Mouse (Mus musculus): ENCODE results near the gene Rbbp4. TPM values are rescaled to one million over a fixed set of nuclear protein-coding genes. Genes with fewer than 3 reads are reported as not detected.

Gene Rbbp4
- polyA plus RNA-seq, 1 experiment from 2014 or later, result 291 TPM

GRCm38 (mm10) chr4:129261196-129261595 lies 74.0 kb downstream of the Rbbp4 start, which contains the start of gene C77080:
TSS of gene C77080 (minus strand) at chr4:129261404.
- ATAC-seq (replicated peaks; ENCODE audit: extremely low read depth, insufficient read depth, low FRiP score), result no peak
- Histone ChIP-seq H3K27ac (ENCODE audit: low read length) (peak within 1 kb of the TSS; percentile 20; the same call in 1 of the 2 replicates), H3K9me3 (replicated peaks; ENCODE audit: control insufficient read depth, low read length) (no peaks in the 10 kb centered on the region), H3K4me3 (ENCODE audit: low read length) (no peak within 1 kb of the TSS), H3K9ac (ENCODE audit: low read length) (no peak within 1 kb of the TSS), H3K27me3 (ENCODE audit: control insufficient read depth, insufficient read depth, low read length) (peaks cover 2% of the 10 kb centered on the region), H3K36me3 (ENCODE audit: control insufficient read depth, insufficient read depth) (no peaks in the 10 kb centered on the region), H3K4me1 (ENCODE audit: control insufficient read depth, insufficient read depth, low read length) (peaks cover 24% of the 10 kb centered on the region), H3K4me2 (ENCODE audit: low read depth, low read length) (no peak within 1 kb of the TSS)
- WGBS, result 21% methylated on average over 2 of the region's 4 CpGs

- no peak overlapping the region for H3K9ac ChIP-seq (ENCODE audit: low read length)
- peaks cover 2% of the 10 kb centered on the region for H3K27me3 ChIP-seq (ENCODE audit: control insufficient read depth, insufficient read depth, low read length)
- H3K9me3 ChIP-seq (replicated peaks; ENCODE audit: control insufficient read depth, low read length), result no peaks in the 10 kb centered on the region
- peaks cover 26% of the 10 kb centered on the region for H3K4me1 ChIP-seq (ENCODE audit: control insufficient read depth, insufficient read depth, low read length)
- 23% methylated on average over 6 of the region's 6 CpGs for WGBS
- H3K27ac ChIP-seq (ENCODE audit: low read length), result peak overlapping the region; percentile 20; the same call in 1 of the 2 replicates
- no peak overlapping the region for H3K4me3 ChIP-seq (ENCODE audit: low read length)
- no peak overlapping the region for H3K4me2 ChIP-seq (ENCODE audit: low read depth, low read length)
- no peaks in the 10 kb centered on the region for H3K36me3 ChIP-seq (ENCODE audit: control insufficient read depth, insufficient read depth)
- no peak for ATAC-seq (replicated peaks; ENCODE audit: extremely low read depth, insufficient read depth, low FRiP score)
Measured at GRCm38 (mm10) chr4:129260678-129261077, 74.5 kb downstream of the Rbbp4 start.

GRCm38 (mm10) chr4:129259101-129259500 lies 76.1 kb downstream of the Rbbp4 start:
- no peak for ATAC-seq (replicated peaks; ENCODE audit: extremely low read depth, insufficient read depth, low FRiP score)
- Histone ChIP-seq H3K36me3 (ENCODE audit: control insufficient read depth, insufficient read depth) (no peaks in the 10 kb centered on the region), H3K27me3 (ENCODE audit: control insufficient read depth, insufficient read depth, low read length) (peaks cover 2% of the 10 kb centered on the region), H3K4me3 (ENCODE audit: low read length) (no peak overlapping the region), H3K4me1 (ENCODE audit: control insufficient read depth, insufficient read depth, low read length) (peaks cover 26% of the 10 kb centered on the region), H3K9me3 (replicated peaks; ENCODE audit: control insufficient read depth, low read length) (no peaks in the 10 kb centered on the region), H3K9ac (ENCODE audit: low read length) (no peak overlapping the region), H3K4me2 (ENCODE audit: low read depth, low read length) (no peak overlapping the region), H3K27ac (ENCODE audit: low read length) (no peak overlapping the region)
- WGBS, result 57% methylated on average over 4 of the region's 4 CpGs

Small RNA genes lying within 50 kb of the gene (microRNA-seq; reads per million reads assigned to microRNA genes)
- not detected for gene Gm22994

Other genes starting within 250 kb of the Rbbp4 start
- 0.96 and 1.7 TPM in 2 replicates for gene Tmem54, start 229.8 kb downstream of the Rbbp4 start, polyA plus RNA-seq (2015; fragmentation: Nextera tagmentation; extraction: Ambion mirVana)
- 0.60 and 0.88 TPM in 2 replicates for gene Hpca, start 213.3 kb downstream of the Rbbp4 start, polyA plus RNA-seq (2015; fragmentation: Nextera tagmentation; extraction: Ambion mirVana)
- gene Fndc5, start 198.4 kb downstream of the Rbbp4 start, polyA plus RNA-seq (2015; fragmentation: Nextera tagmentation; extraction: Ambion mirVana), result 9.2 and 10.9 TPM in 2 replicates
- gene S100pbp, start 145.6 kb downstream of the Rbbp4 start, polyA plus RNA-seq (2015; fragmentation: Nextera tagmentation; extraction: Ambion mirVana), result 10.9 and 11.8 TPM in 2 replicates
- gene Yars, start 145.6 kb downstream of the Rbbp4 start, polyA plus RNA-seq (2015; fragmentation: Nextera tagmentation; extraction: Ambion mirVana), result 45.9 and 53.3 TPM in 2 replicates
- gene C77080, start 74.0 kb downstream of the Rbbp4 start, polyA plus RNA-seq (2015; fragmentation: Nextera tagmentation; extraction: Ambion mirVana), result 2.2 and 2.3 TPM in 2 replicates
- gene Sync, start 47.8 kb downstream of the Rbbp4 start, polyA plus RNA-seq (2015; fragmentation: Nextera tagmentation; extraction: Ambion mirVana), result 1.8 and 1.9 TPM in 2 replicates
- gene Zbtb8os, start 325 bp upstream of the Rbbp4 start, polyA plus RNA-seq (2015; fragmentation: Nextera tagmentation; extraction: Ambion mirVana), result 36.9 and 41.7 TPM in 2 replicates
- gene Zbtb8a, start 42.7 kb upstream of the Rbbp4 start, polyA plus RNA-seq (2015; fragmentation: Nextera tagmentation; extraction: Ambion mirVana), result 10.1 and 11.3 TPM in 2 replicates
- gene Zbtb8b, start 105.5 kb upstream of the Rbbp4 start, polyA plus RNA-seq (2015; fragmentation: Nextera tagmentation; extraction: Ambion mirVana), result 6.3 and 7.2 TPM in 2 replicates
- gene Bsdc1, start 126.2 kb upstream of the Rbbp4 start, polyA plus RNA-seq (2015; fragmentation: Nextera tagmentation; extraction: Ambion mirVana), result 25.0 and 26.2 TPM in 2 replicates
- not detected in 2 replicates for gene Tssk3, start 155.7 kb upstream of the Rbbp4 start, polyA plus RNA-seq (2015; fragmentation: Nextera tagmentation; extraction: Ambion mirVana)
- not detected in 2 replicates for gene Fam229a, start 155.8 kb upstream of the Rbbp4 start, polyA plus RNA-seq (2015; fragmentation: Nextera tagmentation; extraction: Ambion mirVana)
- 262 and 287 TPM in 2 replicates for gene Marcksl1, start 178.2 kb upstream of the Rbbp4 start, polyA plus RNA-seq (2015; fragmentation: Nextera tagmentation; extraction: Ambion mirVana)
- gene Hdac1, start 207.3 kb upstream of the Rbbp4 start, polyA plus RNA-seq (2015; fragmentation: Nextera tagmentation; extraction: Ambion mirVana), result 123 and 139 TPM in 2 replicates
- 45.9 and 121 TPM in 2 replicates for gene Lck, start 238.3 kb upstream of the Rbbp4 start, polyA plus RNA-seq (2015; fragmentation: Nextera tagmentation; extraction: Ambion mirVana)
- gene Fam167b, start 243.2 kb upstream of the Rbbp4 start, polyA plus RNA-seq (2015; fragmentation: Nextera tagmentation; extraction: Ambion mirVana), result 5.1 and 5.7 TPM in 2 replicates

All from heart, embryonic 16.5 days (tissue).